Mouse (Mus musculus) heart, postnatal 0 days (tissue): Measurements from ENCODE around the gene Ncoa4. TPM values are rescaled to one million over a fixed set of nuclear protein-coding genes. Genes with fewer than 3 reads are reported as not detected.
"Not testable (repeated sequence)": the region's sequence is repeated elsewhere in the genome, so short reads cannot be mapped to it uniquely, and the experiment has no call there.

Experiments used
- ATAC-seq: fragments of 200-750 bp; cut with Nextera tagmentation; 2 replicates; pipeline ENCODE4 v1.8.0; 2017; ENCODE audit warnings: low read depth, moderate number of reproducible peaks, moderate library complexity; ENCODE audit not compliant: insufficient read depth
- DNase-seq: peaks from one replicate; pipeline ENCODE4 v3.0.0-alpha.2; 2016; ENCODE audit warnings: low spot score
- H3K27ac ChIP-seq: fragments of 300-500 bp; sonication (generic); 2 replicates; pipeline ENCODE4 v1.5.1; 2014; ENCODE audit warnings: low read depth, mild to moderate bottlenecking
- H3K27me3 ChIP-seq: fragments of 300-500 bp; sonication (generic); 2 replicates; pipeline ENCODE4 v1.6.1; 2014; ENCODE audit warnings: low read length, mixed read lengths; ENCODE audit not compliant: control insufficient read depth, insufficient read depth
- H3K36me3 ChIP-seq: fragments of 300-500 bp; sonication (generic); replicated peaks from 2 replicates; pipeline ENCODE4 v1.6.1; 2014; ENCODE audit warnings: low read length, mixed read lengths; ENCODE audit not compliant: control insufficient read depth, insufficient read depth
- H3K4me1 ChIP-seq: fragments of 300-500 bp; sonication (generic); 2 replicates; pipeline ENCODE4 v1.6.1; 2014; ENCODE audit warnings: antibody characterized with exemption; ENCODE audit not compliant: control insufficient read depth, insufficient read depth
- H3K4me2 ChIP-seq: fragments of 300-500 bp; sonication (generic); 2 replicates; pipeline ENCODE4 v1.6.1; 2014; ENCODE audit warnings: low read depth, mild to moderate bottlenecking, low read length, moderate library complexity
- H3K4me3 ChIP-seq: fragments of 300-500 bp; sonication (generic); 2 replicates; pipeline ENCODE4 v1.5.1; 2014; ENCODE audit warnings: low read depth, low read length
- H3K9ac ChIP-seq: fragments of 300-500 bp; sonication (generic); replicated peaks from 2 replicates; pipeline ENCODE4 v1.6.1; 2014; ENCODE audit warnings: low read depth, low read length, mixed read lengths
- H3K9me3 ChIP-seq: fragments of 300-500 bp; sonication (generic); replicated peaks from 2 replicates; pipeline ENCODE4 v1.6.1; 2016; ENCODE audit warnings: low read length; ENCODE audit not compliant: control insufficient read depth
- CTCF ChIP-seq: IDR thresholded peaks from 2 replicates; pipeline ENCODE4 v1.5.1; 2016; ENCODE audit warnings: antibody characterized with exemption, control low read depth, low read depth
- EP300 ChIP-seq: IDR thresholded peaks from 2 replicates; pipeline ENCODE4 v1.6.1; 2016; ENCODE audit warnings: antibody characterized with exemption, low read depth
- WGBS: fragments of 180-500 bp; shearing (Covaris S2); extraction: QIAGEN DNeasy Blood & Tissue Kit; methylation state at CpG from one replicate; pipeline ENCODE4 v1.1.7; 2014; 5-methylcytosine and 5-hydroxymethylcytosine counted together
- polyA plus RNA-seq: library from polyadenylated mRNA; unstranded; fragments of >200 nt; fragmentation: Nextera tagmentation; extraction: Ambion mirVana; gene quantifications from 2 replicates; pipeline ENCODE4 v1.2.1, GENCODE M21; 2015
- total RNA-seq: library from RNA; depleted of rRNA; stranded (reverse); fragments of >200 nt; gene quantifications from 2 replicates; pipeline ENCODE4 v1.2.3, GENCODE M21; 2014; ENCODE audit warnings: low replicate concordance

Ncoa4 gene
- total and polyA plus RNA-seq, 2 experiments from 2014 or later, result 62.1 to 137 TPM

DNA sequence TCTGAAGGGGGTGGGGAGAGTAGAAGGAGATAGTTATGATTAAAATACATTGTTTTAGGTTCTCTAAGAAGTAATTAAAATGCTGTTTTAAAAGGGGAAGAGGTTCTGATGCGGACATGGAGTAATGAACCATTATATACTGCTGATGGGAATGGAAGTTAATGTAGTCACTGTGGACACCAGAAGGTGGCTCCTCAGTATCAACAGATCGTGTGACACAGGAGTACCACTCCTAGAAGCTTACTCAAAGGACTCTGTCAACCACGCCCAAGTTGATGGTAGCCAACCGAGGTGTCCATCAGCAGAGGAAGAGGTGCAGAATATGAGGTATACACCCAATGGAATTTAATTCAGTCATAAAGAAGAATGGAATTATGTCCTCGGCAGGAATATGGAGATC is 31.3 kb upstream of the Ncoa4 start:
- ATAC-seq (no peak), DNase-seq (no peak)
- 65% methylated on average over 5 of the region's 5 CpGs for WGBS
- Histone ChIP-seq H3K36me3 (no peaks in the 10 kb centered on the region), H3K9ac (no peak overlapping the region), H3K27ac (no peak overlapping the region), H3K4me3 (no peak overlapping the region), H3K27me3 (no peaks in the 10 kb centered on the region), H3K9me3 (no peaks in the 10 kb centered on the region), H3K4me1 (no peaks in the 10 kb centered on the region), H3K4me2 (no peak overlapping the region)
- no peak for TF ChIP-seq EP300
- TF ChIP-seq CTCF, result no peak

DNA sequence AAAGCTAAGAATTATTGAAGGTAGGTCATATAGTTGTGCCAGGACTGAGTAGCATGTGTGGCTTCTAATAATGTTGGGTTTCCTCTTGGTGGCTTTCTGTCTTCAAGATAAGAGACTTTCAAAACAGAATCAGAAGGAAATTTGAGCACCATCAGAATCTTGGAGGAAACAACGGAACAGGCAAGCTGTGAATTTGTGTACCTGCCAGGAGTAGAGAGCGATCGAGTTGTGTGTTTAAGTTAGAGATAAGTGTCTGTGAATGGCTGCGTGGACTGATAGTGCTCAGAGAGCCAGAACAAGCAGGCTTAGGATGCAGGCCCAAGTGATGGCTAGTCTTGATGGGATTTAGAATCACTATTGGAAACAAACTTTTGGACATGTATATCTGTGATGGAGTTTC is 27.8 kb upstream of the Ncoa4 start:
- no peak for ATAC-seq
- H3K9ac ChIP-seq, result no peak overlapping the region
- no peak overlapping the region for H3K4me3 ChIP-seq
- H3K4me1 ChIP-seq, result no peaks in the 10 kb centered on the region
- no peaks in the 10 kb centered on the region for H3K9me3 ChIP-seq
- no peak for DNase-seq
- H3K27me3 ChIP-seq, result no peaks in the 10 kb centered on the region
- no peak overlapping the region for H3K4me2 ChIP-seq
- WGBS, result 23% methylated on average over 4 of the region's 4 CpGs
- no peak overlapping the region for H3K27ac ChIP-seq
- TF ChIP-seq EP300 (no peak), CTCF (no peak)
- no peaks in the 10 kb centered on the region for H3K36me3 ChIP-seq

DNA sequence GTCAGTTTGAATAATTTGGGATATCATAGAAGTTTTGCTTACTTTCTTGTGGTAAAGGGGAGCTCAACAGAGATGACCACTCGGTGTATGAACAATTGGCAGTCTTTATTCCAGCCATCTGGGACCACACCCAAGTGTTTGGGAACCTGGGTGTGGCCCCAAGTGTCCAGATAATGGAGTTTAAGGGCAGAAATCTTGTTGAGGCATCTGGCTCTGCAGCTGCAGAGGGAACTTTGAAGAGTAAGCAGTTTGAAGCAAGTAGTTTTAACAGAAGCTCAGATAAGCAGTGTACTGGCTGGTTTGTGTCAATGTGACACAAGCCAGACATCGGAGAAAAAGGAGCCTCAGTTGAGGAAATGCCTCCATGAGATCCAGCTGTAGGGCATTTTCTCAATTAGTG is 25.4 kb upstream of the Ncoa4 start:
- H3K4me2 ChIP-seq, result no peak overlapping the region
- no peak overlapping the region for H3K27ac ChIP-seq
- WGBS, result 3% methylated on average over 2 of the region's 2 CpGs
- ATAC-seq (no peak), DNase-seq (no peak)
- H3K9ac ChIP-seq, result no peak overlapping the region
- no peak overlapping the region for H3K4me3 ChIP-seq
- no peaks in the 10 kb centered on the region for H3K27me3 ChIP-seq
- no peaks in the 10 kb centered on the region for H3K36me3 ChIP-seq
- H3K4me1 ChIP-seq, result no peaks in the 10 kb centered on the region
- H3K9me3 ChIP-seq, result no peaks in the 10 kb centered on the region
- no peak for TF ChIP-seq CTCF
- TF ChIP-seq EP300, result no peak

DNA sequence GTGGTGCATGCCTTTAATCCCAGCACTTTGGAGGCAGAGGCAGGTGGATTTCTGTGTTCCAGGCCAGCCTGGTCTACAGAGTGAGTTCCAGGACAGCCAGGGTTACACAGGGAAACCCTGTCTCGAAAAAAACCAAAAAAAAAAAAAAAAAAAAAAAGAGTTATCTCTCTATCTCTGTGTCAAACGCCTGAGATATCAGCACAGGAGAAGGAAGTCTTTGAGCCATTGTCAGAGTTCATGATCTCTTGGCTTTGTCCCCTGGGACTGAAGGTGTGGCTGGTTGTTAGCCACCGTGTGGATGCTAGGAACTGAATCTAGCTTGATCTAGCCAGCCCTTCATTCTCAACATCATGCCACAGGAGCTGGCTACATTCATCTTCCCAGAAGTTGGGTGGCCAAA is 23.2 kb upstream of the Ncoa4 start:
- WGBS, result 31% methylated on average over 3 of the region's 3 CpGs
- not testable (repeated sequence) for ATAC-seq, H3K36me3 ChIP-seq

DNA sequence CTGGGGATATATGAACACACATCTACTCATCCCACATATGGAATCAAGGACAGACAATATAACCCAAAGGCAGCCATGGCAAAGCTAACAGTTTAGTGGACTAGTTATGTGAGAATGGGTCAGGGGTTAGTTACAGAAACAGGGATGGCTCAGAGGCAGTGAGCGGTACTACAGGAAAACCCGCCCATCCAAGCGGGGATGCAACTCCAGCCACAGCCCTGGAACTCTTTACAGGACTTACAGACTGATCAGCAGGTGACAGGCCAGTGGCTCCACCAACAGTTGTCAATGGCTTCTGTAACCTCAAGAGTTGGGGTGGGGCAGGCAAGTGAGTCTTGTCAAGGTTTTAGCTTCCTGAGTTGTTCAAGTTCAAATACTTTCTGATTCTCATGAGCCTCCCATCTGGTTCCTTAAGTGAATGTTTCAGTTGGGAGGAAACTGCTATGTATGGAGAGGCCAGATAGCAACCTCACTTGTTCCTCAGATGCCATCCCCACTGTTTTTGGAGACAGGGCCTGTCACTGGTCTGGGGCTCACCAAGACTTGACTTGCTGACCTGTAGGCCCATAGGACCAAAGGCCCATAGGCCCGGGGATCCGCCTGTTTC is 19.2 kb upstream of the Ncoa4 start:
- no peak overlapping the region for H3K27ac ChIP-seq
- no peak overlapping the region for H3K4me3 ChIP-seq
- no peaks in the 10 kb centered on the region for H3K27me3 ChIP-seq
- no peak overlapping the region for H3K4me2 ChIP-seq
- H3K9ac ChIP-seq, result no peak overlapping the region
- no peaks in the 10 kb centered on the region for H3K36me3 ChIP-seq
- TF ChIP-seq EP300 (no peak), CTCF (no peak)
- DNase-seq, result no peak
- no peaks in the 10 kb centered on the region for H3K4me1 ChIP-seq
- no peaks in the 10 kb centered on the region for H3K9me3 ChIP-seq
- WGBS, result 72% methylated on average over 5 of the region's 5 CpGs
- ATAC-seq, result no peak

More for the DNA sequence above, 23.2 kb upstream of the Ncoa4 start:
- not testable (repeated sequence) for DNase-seq, H3K9ac ChIP-seq, H3K27me3 ChIP-seq, H3K4me2 ChIP-seq, H3K9me3 ChIP-seq, H3K4me1 ChIP-seq, H3K27ac ChIP-seq, H3K4me3 ChIP-seq

DNA sequence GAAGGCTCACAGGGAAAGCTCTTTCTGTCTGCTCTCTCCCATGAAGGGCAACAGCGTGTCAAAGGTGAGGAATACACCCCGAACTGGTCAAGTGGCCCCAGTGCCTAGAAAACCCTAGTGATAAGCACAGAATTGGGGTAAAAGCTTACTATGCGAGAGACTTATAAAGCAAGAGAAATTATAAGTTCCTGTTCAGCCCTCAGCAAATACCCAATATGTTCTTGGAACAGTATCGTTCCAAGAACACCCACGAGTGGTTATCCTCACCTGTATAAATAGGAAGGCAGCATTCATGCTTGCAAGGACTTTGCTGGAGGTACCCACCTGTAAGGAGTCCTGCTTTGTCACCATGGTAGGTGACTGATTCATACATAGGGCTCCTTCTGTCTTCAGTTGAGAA is 17.9 kb upstream of the Ncoa4 start, which contains the start of gene Msmb:
Msmb (plus strand) TSS at position 301 of the 400 bp plus-strand sequence.
- 82% methylated on average over 5 of the region's 5 CpGs for WGBS
- Histone ChIP-seq H3K27ac (no peak within 1 kb of the TSS), H3K4me1 (no peaks in the 10 kb centered on the region), H3K27me3 (no peaks in the 10 kb centered on the region), H3K9me3 (no peaks in the 10 kb centered on the region), H3K4me2 (no peak within 1 kb of the TSS), H3K9ac (no peak within 1 kb of the TSS), H3K4me3 (no peak within 1 kb of the TSS), H3K36me3 (no peaks in the 10 kb centered on the region)
- TF ChIP-seq EP300 (no peak), CTCF (no peak)
- DNase-seq, result no peak
- ATAC-seq, result no peak
